Mouse (Mus musculus): Measurements from ENCODE around the gene Shisa3.

The Shisa3 gene

GRCm38 (mm10) chr5:67607804-67608673 is at the start of gene Shisa3:
Gene Shisa3 (plus strand): TSS chr5:67607882.
- no peak for DNase-seq (ENCODE audit: low read depth)

GRCm38 (mm10) chr5:67558644-67559043 is 49.0 kb upstream of the Shisa3 start:
- DNase-seq (ENCODE audit: low read depth): no peak

GRCm38 (mm10) chr5:67559063-67559462 is 48.6 kb upstream of the Shisa3 start:
- no peak for DNase-seq (ENCODE audit: low read depth)

GRCm38 (mm10) chr5:67572552-67573155 is 35.0 kb upstream of the Shisa3 start:
- DNase-seq (ENCODE audit: low read depth): no peak

GRCm38 (mm10) chr5:67574039-67574438 is 33.6 kb upstream of the Shisa3 start:
- no peak for DNase-seq (ENCODE audit: low read depth)

GRCm38 (mm10) chr5:67575705-67576104 is 32.0 kb upstream of the Shisa3 start:
- no peak for DNase-seq (ENCODE audit: low read depth)

- peak; percentile 4 for DNase-seq (ENCODE audit: low read depth)
These were observed 27.7 kb upstream of the Shisa3 start for GRCm38 (mm10) chr5:67579725-67580633.

GRCm38 (mm10) chr5:67595070-67595469 is 12.6 kb upstream of the Shisa3 start:
- no peak for DNase-seq (ENCODE audit: low read depth)

- no peak for DNase-seq (ENCODE audit: low read depth)
These were observed 12.1 kb upstream of the Shisa3 start for GRCm38 (mm10) chr5:67595629-67596028.

GRCm38 (mm10) chr5:67599935-67600334 is 7.7 kb upstream of the Shisa3 start:
- DNase-seq (ENCODE audit: low read depth): no peak

GRCm38 (mm10) chr5:67605951-67606350 is 1.7 kb upstream of the Shisa3 start:
- DNase-seq (ENCODE audit: low read depth): no peak

- no peak for DNase-seq (ENCODE audit: low read depth)
These were observed 522 bp upstream of the Shisa3 start for GRCm38 (mm10) chr5:67606916-67607803.

- no peak for DNase-seq (ENCODE audit: low read depth)
These were observed 1.2 kb downstream of the Shisa3 start for GRCm38 (mm10) chr5:67608674-67609519.

GRCm38 (mm10) chr5:67609520-67609837 is 1.8 kb downstream of the Shisa3 start:
- DNase-seq (ENCODE audit: low read depth): no peak

GRCm38 (mm10) chr5:67621230-67621629 is 13.5 kb downstream of the Shisa3 start:
- no peak for DNase-seq (ENCODE audit: low read depth)

GRCm38 (mm10) chr5:67628180-67628940 is 20.7 kb downstream of the Shisa3 start:
- DNase-seq (ENCODE audit: low read depth): no peak

- DNase-seq (ENCODE audit: low read depth): no peak
These were observed 21.8 kb downstream of the Shisa3 start for GRCm38 (mm10) chr5:67629440-67629839.

- DNase-seq (ENCODE audit: low read depth): no peak
These were observed 22.2 kb downstream of the Shisa3 start for GRCm38 (mm10) chr5:67629861-67630260.

GRCm38 (mm10) chr5:67631261-67631660 is 23.6 kb downstream of the Shisa3 start:
- no peak for DNase-seq (ENCODE audit: low read depth)

All from c-Kit-positive CD71-positive TER-119-negative erythroid progenitor cells, embryonic 14.5 days (primary cell).